Mouse (Mus musculus): ENCODE measurements around the gene Skap1.

The Skap1 gene

DNA sequence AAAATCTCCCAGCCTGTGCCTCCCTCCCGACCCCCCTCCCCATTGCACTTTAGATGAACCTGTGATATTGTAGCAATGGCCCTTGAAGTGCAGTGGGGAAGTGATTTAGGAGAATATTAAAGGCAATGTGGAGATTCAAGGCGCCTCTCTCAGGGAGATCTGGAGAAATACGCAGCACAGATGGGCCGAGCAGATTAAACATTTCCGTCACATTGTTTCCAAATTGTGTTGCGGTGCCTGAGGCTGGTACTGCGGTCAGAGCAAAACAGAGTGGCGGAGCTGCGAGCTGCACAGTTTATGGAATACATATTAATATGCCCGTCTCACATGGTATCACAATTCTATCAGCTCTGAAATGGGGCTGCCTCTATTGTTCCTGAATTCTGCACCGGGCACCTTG is 278.6 kb downstream of the Skap1 start:
- peak overlapping the region; percentile 41 for H3K4me3 ChIP-seq (replicated peaks; ENCODE audit: low read length)
- H3K27me3 ChIP-seq (ENCODE audit: insufficient read depth, low read length): 0 out of 2 replicates have a peak, but pooled peaks cover 2% of the 10 kb centered on the region
- H3K9me3 ChIP-seq (ENCODE audit: low read length): no peaks in the 10 kb centered on the region
- peaks cover 42% of the 10 kb centered on the region for H3K4me1 ChIP-seq (replicated peaks; ENCODE audit: low read depth, low read length)
- no peak for TF ChIP-seq CTCF (conservative IDR thresholded peaks at IDR 0.05; ENCODE audit: low read length)
- TF ChIP-seq NANOG (IDR thresholded peaks at IDR 0.05; ENCODE audit: borderline replicate concordance, low read length): no peak
- TF ChIP-seq POU5F1 (IDR thresholded peaks at IDR 0.05; ENCODE audit: borderline replicate concordance, low read length): no peak
- no peaks in the 10 kb centered on the region for H3K36me3 ChIP-seq (ENCODE audit: insufficient read depth, low read length)

DNA sequence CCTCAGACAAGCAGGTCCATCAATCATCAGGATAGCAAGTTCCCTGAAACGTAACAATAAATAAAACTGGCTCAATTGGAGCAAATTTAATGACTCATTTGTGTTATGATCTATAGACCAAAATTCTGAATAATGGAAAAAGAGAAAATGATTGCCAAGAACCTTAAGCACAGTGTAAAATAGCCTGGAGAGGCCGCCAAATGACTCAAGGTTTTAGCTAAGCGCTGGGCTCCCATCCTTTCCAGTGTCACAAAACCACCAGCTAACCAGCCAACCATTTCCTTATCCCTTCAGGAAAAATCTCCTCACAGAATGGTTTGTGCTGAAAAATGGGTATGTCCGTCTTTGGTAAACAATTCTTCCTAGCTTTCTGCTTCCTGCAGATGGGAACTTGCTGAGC is 279.5 kb downstream of the Skap1 start:
- no peaks in the 10 kb centered on the region for H3K9me3 ChIP-seq (ENCODE audit: low read length)
- no peaks in the 10 kb centered on the region for H3K36me3 ChIP-seq (ENCODE audit: insufficient read depth, low read length)
- H3K27me3 ChIP-seq (ENCODE audit: insufficient read depth, low read length): no peaks in the 10 kb centered on the region
- H3K4me3 ChIP-seq (replicated peaks; ENCODE audit: low read length): no peak overlapping the region
- no peak for TF ChIP-seq POU5F1 (IDR thresholded peaks at IDR 0.05; ENCODE audit: borderline replicate concordance, low read length)
- H3K4me1 ChIP-seq (replicated peaks; ENCODE audit: low read depth, low read length): peaks cover 42% of the 10 kb centered on the region

DNA sequence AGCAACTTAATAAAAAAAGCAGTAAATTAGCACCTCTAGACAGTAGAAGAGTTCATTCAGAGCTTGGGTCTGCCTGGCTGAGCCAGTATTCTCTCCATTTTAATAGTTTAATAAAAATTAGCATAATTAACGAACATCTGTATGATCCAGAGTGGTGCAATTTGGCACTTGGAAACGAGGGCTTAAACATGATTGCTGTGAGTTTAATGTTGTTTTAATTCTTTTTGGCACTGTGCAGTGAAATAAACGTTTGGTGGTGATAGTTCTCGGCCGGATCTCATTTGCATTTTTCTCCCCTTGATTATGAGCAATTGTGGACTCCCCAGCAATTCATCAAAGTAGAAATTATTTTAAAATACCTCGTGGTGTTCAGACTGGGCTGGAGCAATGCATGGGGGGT is 282.3 kb downstream of the Skap1 start:
- no peak overlapping the region for H3K4me3 ChIP-seq (replicated peaks; ENCODE audit: low read length)
- no peaks in the 10 kb centered on the region for H3K27me3 ChIP-seq (ENCODE audit: insufficient read depth, low read length)
- no peaks in the 10 kb centered on the region for H3K9me3 ChIP-seq (ENCODE audit: low read length)
- TF ChIP-seq CTCF (conservative IDR thresholded peaks at IDR 0.05; ENCODE audit: low read length): no peak
- TF ChIP-seq NANOG (IDR thresholded peaks at IDR 0.05; ENCODE audit: borderline replicate concordance, low read length): no peak
- TF ChIP-seq POU5F1 (IDR thresholded peaks at IDR 0.05; ENCODE audit: borderline replicate concordance, low read length): no peak
- no peaks in the 10 kb centered on the region for H3K36me3 ChIP-seq (ENCODE audit: insufficient read depth, low read length)
- peaks cover 48% of the 10 kb centered on the region for H3K4me1 ChIP-seq (replicated peaks; ENCODE audit: low read depth, low read length)

DNA sequence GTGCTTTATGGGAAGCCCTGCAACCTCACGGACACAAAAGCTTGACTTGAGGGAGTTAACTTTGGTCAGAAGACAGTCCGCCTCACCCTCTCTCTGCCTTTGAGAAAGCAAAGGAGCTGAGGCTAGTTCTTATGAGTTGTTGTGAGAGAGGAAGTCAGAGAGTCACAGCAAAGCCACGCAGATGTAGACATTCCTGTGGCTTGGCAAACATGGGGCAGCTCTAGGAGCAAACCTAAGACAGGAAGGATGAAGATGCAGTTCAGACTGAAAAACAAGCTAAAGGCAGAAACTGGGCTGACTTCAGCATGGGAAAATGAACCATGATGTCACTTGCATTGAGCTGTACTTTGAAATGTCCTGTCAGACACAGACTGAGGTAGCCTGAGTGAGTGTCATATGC is 283.2 kb downstream of the Skap1 start:
- H3K36me3 ChIP-seq (ENCODE audit: insufficient read depth, low read length): no peaks in the 10 kb centered on the region
- TF ChIP-seq CTCF (conservative IDR thresholded peaks at IDR 0.05; ENCODE audit: low read length): no peak
- TF ChIP-seq POU5F1 (IDR thresholded peaks at IDR 0.05; ENCODE audit: borderline replicate concordance, low read length): no peak
- TF ChIP-seq NANOG (IDR thresholded peaks at IDR 0.05; ENCODE audit: borderline replicate concordance, low read length): no peak
- H3K9me3 ChIP-seq (ENCODE audit: low read length): no peaks in the 10 kb centered on the region
- H3K4me3 ChIP-seq (replicated peaks; ENCODE audit: low read length): no peak overlapping the region
- no peaks in the 10 kb centered on the region for H3K27me3 ChIP-seq (ENCODE audit: insufficient read depth, low read length)
- H3K4me1 ChIP-seq (replicated peaks; ENCODE audit: low read depth, low read length): peaks cover 44% of the 10 kb centered on the region

DNA sequence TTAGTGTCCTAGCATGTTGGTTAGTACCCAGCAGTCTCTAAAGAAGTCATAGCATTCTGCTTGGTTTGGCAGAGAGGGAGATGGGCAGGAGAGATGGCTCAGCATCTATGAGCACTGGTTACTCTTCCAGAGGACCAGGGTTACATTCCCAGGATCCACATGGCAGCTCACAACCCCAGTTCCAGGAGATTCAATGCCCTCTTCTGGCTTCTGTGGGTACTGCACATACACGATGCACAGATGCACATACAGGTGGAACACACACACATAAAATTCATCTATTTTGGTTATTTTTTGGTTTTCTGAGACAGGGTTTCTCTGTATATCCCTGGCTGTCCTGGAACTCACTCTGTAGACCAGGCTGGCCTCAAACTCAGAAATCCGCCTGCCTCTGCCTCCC is 290.9 kb downstream of the Skap1 start:
- Histone ChIP-seq H3K27me3 (ENCODE audit: insufficient read depth, low read length) (no peaks in the 10 kb centered on the region), H3K4me3 (replicated peaks; ENCODE audit: low read length) (no peak overlapping the region)

DNA sequence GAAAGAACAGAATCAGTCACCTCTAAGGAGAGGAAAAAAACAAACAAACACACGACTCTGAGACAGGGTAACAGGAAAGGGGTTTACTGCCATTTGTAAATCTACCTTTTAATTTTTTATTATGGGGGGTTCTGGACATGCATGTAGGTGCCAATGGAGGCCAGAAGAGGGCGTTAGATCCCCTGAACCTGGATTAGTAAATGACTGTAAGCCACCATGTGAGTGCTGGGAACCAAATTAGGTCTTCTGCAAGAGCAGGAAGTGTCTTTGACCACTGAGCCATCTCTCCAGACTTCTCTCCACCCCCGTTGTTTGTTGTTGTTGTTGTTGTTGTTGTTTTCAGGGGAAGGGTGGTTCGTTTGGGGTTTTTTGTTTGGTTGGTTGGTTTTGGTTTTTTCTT is 293.0 kb downstream of the Skap1 start:
- Histone ChIP-seq H3K36me3 (ENCODE audit: insufficient read depth, low read length) (no peaks in the 10 kb centered on the region), H3K27me3 (ENCODE audit: insufficient read depth, low read length) (no peaks in the 10 kb centered on the region), H3K9me3 (ENCODE audit: low read length) (peaks cover 3% of the 10 kb centered on the region; the same call in 1 of the 2 replicates), H3K4me1 (replicated peaks; ENCODE audit: low read depth, low read length) (peaks cover 24% of the 10 kb centered on the region), H3K4me3 (replicated peaks; ENCODE audit: low read length) (no peak overlapping the region)
- TF ChIP-seq NANOG (IDR thresholded peaks at IDR 0.05; ENCODE audit: borderline replicate concordance, low read length): no peak
- TF ChIP-seq CTCF (conservative IDR thresholded peaks at IDR 0.05; ENCODE audit: low read length): peak; percentile 40

More for the DNA sequence above, 290.9 kb downstream of the Skap1 start:
- no peaks in the 10 kb centered on the region for H3K36me3 ChIP-seq (ENCODE audit: insufficient read depth, low read length)
- TF ChIP-seq NANOG (IDR thresholded peaks at IDR 0.05; ENCODE audit: borderline replicate concordance, low read length) (no peak), CTCF (conservative IDR thresholded peaks at IDR 0.05; ENCODE audit: low read length) (peak; percentile 68)
- H3K4me1 ChIP-seq (replicated peaks; ENCODE audit: low read depth, low read length): peaks cover 21% of the 10 kb centered on the region
- H3K9me3 ChIP-seq (ENCODE audit: low read length): peaks cover 3% of the 10 kb centered on the region; the same call in 1 of the 2 replicates

DNA sequence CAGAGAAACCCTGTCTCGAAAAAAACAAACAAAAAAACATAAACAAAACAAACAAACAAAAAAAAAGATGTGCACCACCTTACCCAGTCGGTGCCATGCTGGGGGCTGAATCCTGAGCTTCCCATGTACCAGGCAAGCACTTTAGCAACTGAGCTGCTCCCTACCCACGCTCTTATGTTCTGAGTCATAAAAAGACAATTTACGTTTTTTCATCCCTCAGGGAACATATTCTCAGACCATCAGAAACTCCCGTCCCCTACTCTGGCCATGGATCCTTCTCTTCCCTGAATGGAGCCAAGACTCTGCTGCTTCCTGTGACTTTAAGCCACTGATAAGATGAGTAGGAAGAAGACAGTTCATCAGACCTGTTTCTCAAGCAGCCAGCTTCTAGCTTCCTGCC is 294.0 kb downstream of the Skap1 start:
- no peak for TF ChIP-seq POU5F1 (IDR thresholded peaks at IDR 0.05; ENCODE audit: borderline replicate concordance, low read length)
- no peak overlapping the region for H3K4me3 ChIP-seq (replicated peaks; ENCODE audit: low read length)

DNA sequence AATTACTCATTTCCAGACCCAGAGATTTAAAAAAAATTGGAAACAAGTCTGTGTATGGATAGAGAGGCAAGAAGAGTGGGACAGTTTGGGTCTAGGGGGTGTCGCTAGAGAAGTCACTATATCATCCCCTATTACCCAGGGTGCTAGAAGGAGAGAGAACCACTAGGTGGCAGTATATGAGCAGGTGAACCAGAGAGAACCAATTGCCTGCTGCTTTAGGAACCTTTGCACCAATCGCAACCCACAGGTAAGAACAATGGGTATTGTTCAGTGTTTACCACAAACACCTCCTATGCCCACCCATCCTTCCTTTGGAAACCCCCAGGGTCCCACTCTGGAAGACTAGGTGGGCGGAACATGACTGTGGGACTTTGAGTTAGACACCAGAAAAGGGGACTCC is 295.6 kb downstream of the Skap1 start:
- peaks cover 7% of the 10 kb centered on the region for H3K36me3 ChIP-seq (ENCODE audit: insufficient read depth, low read length)
- TF ChIP-seq POU5F1 (IDR thresholded peaks at IDR 0.05; ENCODE audit: borderline replicate concordance, low read length) (no peak), CTCF (conservative IDR thresholded peaks at IDR 0.05; ENCODE audit: low read length) (peak; percentile 90)
- 0 out of 2 replicates have a peak overlapping the region, but pooled peaks have one; percentile 24 for H3K4me3 ChIP-seq (replicated peaks; ENCODE audit: low read length)

More for the DNA sequence above, 294.0 kb downstream of the Skap1 start:
- H3K36me3 ChIP-seq (ENCODE audit: insufficient read depth, low read length): no peaks in the 10 kb centered on the region
- H3K9me3 ChIP-seq (ENCODE audit: low read length): peaks cover 3% of the 10 kb centered on the region; the same call in 1 of the 2 replicates
- H3K27me3 ChIP-seq (ENCODE audit: insufficient read depth, low read length): no peaks in the 10 kb centered on the region
- H3K4me1 ChIP-seq (replicated peaks; ENCODE audit: low read depth, low read length): peaks cover 21% of the 10 kb centered on the region

DNA sequence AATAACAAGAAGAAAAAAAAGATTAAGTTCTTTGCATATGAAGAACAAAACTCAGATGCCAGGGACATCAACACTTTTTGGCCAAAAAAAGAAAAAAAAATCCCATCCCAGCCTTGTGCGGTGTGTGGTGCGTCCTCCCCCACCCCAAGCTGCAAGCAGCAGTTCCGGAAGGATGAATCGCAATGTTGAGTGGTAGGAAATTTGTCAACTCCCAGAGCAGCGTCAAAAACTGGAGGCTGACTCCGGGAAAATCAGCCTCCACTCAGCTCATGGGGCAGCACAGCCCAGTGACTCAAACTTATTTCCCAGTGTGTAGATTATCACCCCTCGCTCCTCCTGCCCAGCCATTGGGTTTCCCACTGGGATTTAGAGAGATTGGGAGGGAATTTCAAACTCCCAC is 297.6 kb downstream of the Skap1 start:
- TF ChIP-seq POU5F1 (IDR thresholded peaks at IDR 0.05; ENCODE audit: borderline replicate concordance, low read length) (no peak), NANOG (IDR thresholded peaks at IDR 0.05; ENCODE audit: borderline replicate concordance, low read length) (no peak), CTCF (conservative IDR thresholded peaks at IDR 0.05; ENCODE audit: low read length) (no peak)
- no peak overlapping the region for H3K4me3 ChIP-seq (replicated peaks; ENCODE audit: low read length)
- peaks cover 10% of the 10 kb centered on the region for H3K36me3 ChIP-seq (ENCODE audit: insufficient read depth, low read length)

More for the DNA sequence above, 295.6 kb downstream of the Skap1 start:
- H3K9me3 ChIP-seq (ENCODE audit: low read length): peaks cover 3% of the 10 kb centered on the region; the same call in 1 of the 2 replicates
- no peaks in the 10 kb centered on the region for H3K27me3 ChIP-seq (ENCODE audit: insufficient read depth, low read length)
- H3K4me1 ChIP-seq (replicated peaks; ENCODE audit: low read depth, low read length): peaks cover 36% of the 10 kb centered on the region

More for the DNA sequence above, 297.6 kb downstream of the Skap1 start:
- Histone ChIP-seq H3K27me3 (ENCODE audit: insufficient read depth, low read length) (no peaks in the 10 kb centered on the region), H3K4me1 (replicated peaks; ENCODE audit: low read depth, low read length) (peaks cover 50% of the 10 kb centered on the region), H3K9me3 (ENCODE audit: low read length) (no peaks in the 10 kb centered on the region)

Data from E14TG2a.4 (cell line).